Mouse (Mus musculus) stomach, postnatal 0 days (tissue): Measurements from ENCODE around the gene Zfp644. TPM values are rescaled to one million over a fixed set of nuclear protein-coding genes. Genes with fewer than 3 reads are reported as not detected.

ENCODE experiments used
- ATAC-seq: fragments of 200-750 bp; cut with Nextera tagmentation; 2 replicates; pipeline ENCODE4 v1.8.0; 2017; ENCODE audit not compliant: low FRiP score, low TSS enrichment
- DNase-seq: peaks from one replicate; pipeline ENCODE4 v3.0.0-alpha.2; 2016; ENCODE audit warnings: low spot score
- H3K27ac ChIP-seq: fragments of 300-500 bp; sonication (generic); replicated peaks from 2 replicates; pipeline ENCODE4 v1.5.1; 2014; ENCODE audit warnings: mild to moderate bottlenecking, control low read depth
- H3K27me3 ChIP-seq: fragments of 300-500 bp; sonication (generic); 2 replicates; pipeline ENCODE4 v1.6.1; 2014; ENCODE audit warnings: low read length; ENCODE audit not compliant: control insufficient read depth, insufficient read depth
- H3K36me3 ChIP-seq: fragments of 300-500 bp; sonication (generic); 2 replicates; pipeline ENCODE4 v1.6.1; 2014; ENCODE audit warnings: low read length, mixed read lengths; ENCODE audit not compliant: control insufficient read depth, insufficient read depth
- H3K4me1 ChIP-seq: fragments of 300-500 bp; sonication (generic); replicated peaks from 2 replicates; pipeline ENCODE4 v1.6.1; 2014; ENCODE audit warnings: antibody characterized with exemption; ENCODE audit not compliant: control insufficient read depth, insufficient read depth
- H3K4me2 ChIP-seq: fragments of 300-500 bp; sonication (generic); replicated peaks from 2 replicates; pipeline ENCODE4 v1.6.1; 2014; ENCODE audit warnings: low read depth, mild to moderate bottlenecking, control low read depth, moderate library complexity
- H3K4me3 ChIP-seq: fragments of 300-500 bp; sonication (generic); 2 replicates; pipeline ENCODE4 v1.5.1; 2014; ENCODE audit warnings: low read depth, low read length, control low read depth
- H3K9ac ChIP-seq: fragments of 300-500 bp; sonication (generic); 2 replicates; pipeline ENCODE4 v1.6.1; 2014; ENCODE audit warnings: mild to moderate bottlenecking, low read length, control low read depth, mixed read lengths
- H3K9me3 ChIP-seq: fragments of 300-500 bp; sonication (generic); 2 replicates; pipeline ENCODE4 v1.6.1; 2016; ENCODE audit warnings: low read length; ENCODE audit not compliant: control insufficient read depth
- CTCF ChIP-seq: IDR thresholded peaks from 2 replicates; pipeline ENCODE4 v1.5.1; 2016; ENCODE audit warnings: antibody characterized with exemption, low read depth, mild to moderate bottlenecking, moderate library complexity
- EP300 ChIP-seq: optimal IDR thresholded peaks from 2 replicates; pipeline ENCODE3; 2016; ENCODE audit warnings: antibody characterized with exemption
- WGBS: fragments of 180-500 bp; shearing (Covaris S2); extraction: QIAGEN DNeasy Blood & Tissue Kit; methylation state at CpG from one replicate; pipeline ENCODE4 v1.1.7; 2014; 5-methylcytosine and 5-hydroxymethylcytosine counted together
- polyA plus RNA-seq: library from polyadenylated mRNA; unstranded; fragments of >200 nt; fragmentation: Nextera tagmentation; extraction: Ambion mirVana; gene quantifications from 2 replicates; pipeline ENCODE4 v1.2.1, GENCODE M21; 2015

Zfp644 gene
- polyA plus RNA-seq, 1 experiment from 2014 or later, result 37.6 TPM

DNA sequence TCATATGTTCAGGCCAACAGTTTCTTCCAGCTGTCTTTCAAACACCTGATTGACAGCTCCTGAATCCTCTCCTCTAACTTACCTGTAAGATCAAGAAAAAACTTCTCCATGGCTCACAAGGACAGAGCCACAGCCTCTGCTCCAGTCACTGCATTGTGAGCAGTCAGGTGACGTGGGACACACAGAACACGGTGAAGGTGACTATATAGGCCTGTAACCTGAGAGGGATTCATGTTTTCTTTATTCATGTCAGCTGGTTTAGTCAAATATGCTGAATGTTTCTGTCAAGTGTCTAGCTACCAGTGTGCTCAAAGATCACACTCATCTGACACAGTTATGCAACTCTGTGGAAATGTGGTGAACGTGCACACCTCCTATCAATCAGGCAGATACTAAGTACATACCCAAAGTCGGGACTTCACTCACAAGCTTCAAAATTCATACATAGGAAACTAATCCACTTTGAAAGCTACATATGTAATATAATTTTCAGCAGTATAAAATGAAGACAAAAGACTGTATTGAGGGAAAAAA is 44.8 kb downstream of the Zfp644 start:
- ATAC-seq (no peak), DNase-seq (no peak)
- no peak overlapping the region for H3K4me3 ChIP-seq
- H3K27ac ChIP-seq, result no peak overlapping the region
- no peaks in the 10 kb centered on the region for H3K27me3 ChIP-seq
- H3K36me3 ChIP-seq, result no peaks in the 10 kb centered on the region
- TF ChIP-seq EP300 (no peak), CTCF (no peak)
- H3K9ac ChIP-seq, result no peak overlapping the region
- H3K9me3 ChIP-seq, result no peaks in the 10 kb centered on the region
- 79% methylated on average over 4 of the region's 4 CpGs for WGBS
- H3K4me2 ChIP-seq, result no peak overlapping the region
- H3K4me1 ChIP-seq, result no peaks in the 10 kb centered on the region

DNA sequence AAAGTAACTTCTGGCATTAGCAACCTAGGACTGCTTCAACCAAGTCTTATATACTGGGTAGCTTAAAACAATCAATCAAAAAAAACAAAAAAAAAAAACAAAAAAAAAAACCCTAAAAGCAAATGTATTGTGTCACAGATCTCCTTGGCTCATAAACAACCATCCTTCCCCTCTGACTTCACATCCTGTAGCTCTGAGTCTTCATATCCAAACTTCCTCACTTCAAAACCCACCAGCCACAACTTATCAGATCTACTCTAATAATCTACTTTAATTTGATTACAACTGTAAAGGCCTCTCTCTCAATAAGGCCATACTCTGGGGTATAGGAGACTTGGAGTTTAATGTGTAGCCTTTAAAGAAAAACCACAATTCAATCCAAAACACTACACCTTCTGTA is 47.1 kb downstream of the Zfp644 start:
- DNase-seq, result no peak
- H3K9me3 ChIP-seq, result no peaks in the 10 kb centered on the region
- H3K27ac ChIP-seq, result no peak overlapping the region
- no peaks in the 10 kb centered on the region for H3K27me3 ChIP-seq
- H3K9ac ChIP-seq, result no peak overlapping the region
- no peak overlapping the region for H3K4me3 ChIP-seq
- no peaks in the 10 kb centered on the region for H3K4me1 ChIP-seq
- no peaks in the 10 kb centered on the region for H3K36me3 ChIP-seq
- H3K4me2 ChIP-seq, result no peak overlapping the region
- TF ChIP-seq EP300, result no peak
- TF ChIP-seq CTCF, result no peak
- no peak for ATAC-seq

DNA sequence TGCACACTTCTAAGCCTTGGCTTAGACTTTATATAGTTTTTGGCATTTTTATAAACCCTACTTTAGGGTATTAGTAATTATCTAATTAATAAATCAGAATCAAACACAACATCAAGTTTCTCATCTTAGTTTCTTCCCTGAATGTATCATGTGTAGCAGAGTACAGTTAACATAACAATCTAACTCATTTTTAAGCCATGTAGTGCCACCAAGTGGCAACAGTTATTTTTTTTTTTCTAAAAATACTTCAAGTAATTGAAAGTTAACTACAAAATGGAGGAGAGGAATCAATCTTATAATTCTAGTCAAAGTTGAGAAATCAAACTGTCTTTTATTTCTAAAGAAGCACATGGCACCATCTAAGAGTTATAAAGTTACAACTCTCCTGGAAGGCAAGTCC is 47.6 kb downstream of the Zfp644 start:
- H3K4me3 ChIP-seq, result no peak overlapping the region
- no peaks in the 10 kb centered on the region for H3K4me1 ChIP-seq
- H3K9me3 ChIP-seq, result no peaks in the 10 kb centered on the region
- H3K4me2 ChIP-seq, result no peak overlapping the region
- no peaks in the 10 kb centered on the region for H3K27me3 ChIP-seq
- H3K27ac ChIP-seq, result no peak overlapping the region
- no peak for TF ChIP-seq EP300
- peak; percentile 42 for TF ChIP-seq CTCF
- ATAC-seq (no peak), DNase-seq (no peak)
- no peak overlapping the region for H3K9ac ChIP-seq
- no peaks in the 10 kb centered on the region for H3K36me3 ChIP-seq

DNA sequence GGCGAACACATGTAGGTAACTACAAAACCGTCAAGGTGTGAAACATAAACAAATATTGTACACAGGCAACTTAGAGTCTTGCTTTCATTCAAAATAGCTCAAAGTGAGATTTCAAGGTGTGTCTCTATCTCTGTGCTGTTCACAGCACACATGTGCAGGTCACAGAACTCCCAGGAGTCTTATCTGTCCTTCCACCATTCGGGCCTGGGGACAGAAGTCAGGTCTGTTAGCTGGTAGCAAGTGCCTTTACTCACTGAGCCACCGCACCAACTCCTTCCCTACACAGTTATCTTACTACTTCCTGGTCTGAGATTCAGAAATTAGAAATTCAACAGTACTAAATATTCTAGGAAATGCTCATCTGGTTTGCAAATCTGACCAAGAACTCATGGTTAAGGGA is 53.7 kb downstream of the Zfp644 start:
- Histone ChIP-seq H3K4me2 (no peak overlapping the region), H3K4me1 (no peaks in the 10 kb centered on the region), H3K36me3 (no peaks in the 10 kb centered on the region), H3K27ac (no peak overlapping the region), H3K9ac (no peak overlapping the region), H3K27me3 (no peaks in the 10 kb centered on the region), H3K4me3 (no peak overlapping the region), H3K9me3 (no peaks in the 10 kb centered on the region)
- TF ChIP-seq EP300, result no peak
- TF ChIP-seq CTCF, result no peak
- DNase-seq (no peak), ATAC-seq (no peak)
- 82% methylated on average over 4 of the region's 4 CpGs for WGBS

DNA sequence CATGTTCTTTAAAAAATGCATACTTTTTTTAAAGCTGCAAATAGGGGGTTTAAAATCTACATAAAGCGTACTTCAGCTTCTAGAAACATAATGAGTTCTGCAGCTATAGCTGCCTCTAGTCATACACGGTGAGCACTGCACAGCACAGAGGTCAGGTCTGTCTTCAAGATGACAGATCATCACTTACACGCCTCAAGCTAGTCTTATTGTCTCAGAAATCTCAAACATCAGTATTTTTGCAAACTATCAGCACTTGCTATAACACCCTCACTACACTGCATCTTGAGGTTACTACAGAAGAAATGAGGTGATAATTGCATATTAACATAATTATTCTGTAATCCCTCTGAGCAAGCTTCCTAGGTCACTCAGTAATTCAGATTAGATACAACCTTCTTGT is 55.2 kb downstream of the Zfp644 start:
- H3K36me3 ChIP-seq, result 0 out of 2 replicates have a peak, but pooled peaks cover 3% of the 10 kb centered on the region
- no peaks in the 10 kb centered on the region for H3K27me3 ChIP-seq
- H3K27ac ChIP-seq, result no peak overlapping the region
- no peak overlapping the region for H3K4me3 ChIP-seq
- no peak overlapping the region for H3K4me2 ChIP-seq
- no peak for TF ChIP-seq CTCF
- no peak for TF ChIP-seq EP300
- no peak overlapping the region for H3K9ac ChIP-seq
- DNase-seq, result no peak
- WGBS, result 76% methylated on average over 3 of the region's 3 CpGs
- no peaks in the 10 kb centered on the region for H3K4me1 ChIP-seq
- ATAC-seq, result no peak
- H3K9me3 ChIP-seq, result no peaks in the 10 kb centered on the region

DNA sequence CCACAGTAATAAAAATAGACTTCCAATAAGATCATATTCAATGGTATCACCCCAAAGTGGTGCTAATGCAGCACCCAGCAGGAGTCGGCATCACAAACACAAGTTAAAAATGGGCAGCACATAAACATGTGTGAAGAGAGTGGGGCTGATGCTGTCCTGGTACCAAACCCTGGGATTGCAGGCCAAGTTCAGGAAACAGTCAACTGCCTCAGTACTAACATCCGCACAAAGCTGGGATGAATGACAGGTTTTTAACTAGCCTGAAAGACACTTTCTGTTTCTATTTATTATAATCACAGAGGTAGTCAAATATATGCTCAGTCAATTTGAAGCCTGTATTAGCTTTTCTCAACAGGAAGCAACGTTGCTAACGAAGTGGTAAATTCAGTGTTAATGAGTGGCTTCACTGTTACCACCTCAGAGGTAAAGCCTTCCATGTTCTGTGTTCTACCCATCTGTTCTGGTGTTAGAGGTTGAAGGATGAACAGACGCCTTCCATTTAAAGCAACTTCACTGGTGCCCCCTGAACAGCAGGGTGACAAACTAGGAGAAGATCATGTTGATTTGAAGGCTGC is 56.8 kb downstream of the Zfp644 start:
- Histone ChIP-seq H3K9ac (no peak overlapping the region), H3K9me3 (no peaks in the 10 kb centered on the region), H3K4me1 (no peaks in the 10 kb centered on the region), H3K4me2 (no peak overlapping the region), H3K36me3 (0 out of 2 replicates have a peak, but pooled peaks cover 5% of the 10 kb centered on the region), H3K27me3 (no peaks in the 10 kb centered on the region), H3K4me3 (no peak overlapping the region), H3K27ac (no peak overlapping the region)
- TF ChIP-seq EP300, result no peak
- TF ChIP-seq CTCF, result no peak
- DNase-seq (no peak), ATAC-seq (no peak)
- WGBS, result 79% methylated on average over 5 of the region's 5 CpGs
